Mouse (Mus musculus) limb, embryonic 10.5 days (tissue): ENCODE measurements around the gene Foxo6. TPM values are rescaled to one million over a fixed set of nuclear protein-coding genes. Genes with fewer than 3 reads are reported as not detected.

Source experiments
- DNase-seq: peaks from one replicate; pipeline ENCODE4 v3.0.0-alpha.2; 2017; ENCODE audit warnings: low spot score
- H3K27ac ChIP-seq: fragments of 300-500 bp; sonication (generic); 2 replicates; pipeline ENCODE4 v1.5.1; 2016; ENCODE audit warnings: mild to moderate bottlenecking
- H3K27me3 ChIP-seq: fragments of 300-500 bp; sonication (generic); 2 replicates; pipeline ENCODE4 v1.6.1; 2016; ENCODE audit warnings: low read depth, mild to moderate bottlenecking; ENCODE audit not compliant: poor library complexity, severe bottlenecking
- H3K36me3 ChIP-seq: fragments of 300-500 bp; sonication (generic); 2 replicates; pipeline ENCODE4 v1.6.1; 2016; ENCODE audit warnings: mild to moderate bottlenecking, moderate library complexity
- H3K4me1 ChIP-seq: fragments of 300-500 bp; sonication (generic); 2 replicates; pipeline ENCODE4 v1.6.1; 2016
- H3K4me3 ChIP-seq: fragments of 300-500 bp; sonication (generic); 2 replicates; pipeline ENCODE4 v1.5.1; 2016; ENCODE audit warnings: mild to moderate bottlenecking, moderate library complexity
- H3K9me3 ChIP-seq: fragments of 300-500 bp; sonication (generic); replicated peaks from 2 replicates; pipeline ENCODE4 v1.6.1; 2016; ENCODE audit warnings: mild to moderate bottlenecking
- WGBS: fragments of 180-500 bp; shearing (Covaris S2); methylation state at CpG from one replicate; pipeline ENCODE4 v1.1.7; 2016; 5-methylcytosine and 5-hydroxymethylcytosine counted together
- polyA plus RNA-seq: library from polyadenylated mRNA; unstranded; fragments of >200 nt; fragmentation: Nextera tagmentation; extraction: Ambion mirVana; gene quantifications from 2 replicates; pipeline ENCODE4 v1.2.1, GENCODE M21; 2016

The Foxo6 gene
- polyA plus RNA-seq, 1 experiment from 2014 or later, result not detected

DNA sequence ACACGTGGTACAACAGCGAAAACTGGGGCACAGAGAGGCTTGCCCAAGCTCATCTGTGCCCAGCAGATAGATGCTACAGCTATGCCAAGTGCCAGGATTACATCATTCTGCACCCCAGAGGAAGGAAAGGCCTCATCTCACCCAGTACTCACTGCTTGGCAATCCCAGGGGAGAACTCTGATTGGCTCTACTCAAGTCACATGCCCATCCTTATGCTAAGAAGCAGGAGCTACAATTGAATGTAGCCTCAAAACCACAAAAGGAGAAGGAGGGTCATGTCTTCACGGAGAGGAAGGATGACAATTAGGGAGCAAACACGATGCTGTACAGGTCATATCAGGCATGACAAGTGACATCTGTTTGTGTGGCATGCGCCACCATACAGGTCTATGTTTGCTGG lies 26.2 kb upstream of the Foxo6 start:
- no peaks in the 10 kb centered on the region for H3K9me3 ChIP-seq
- H3K36me3 ChIP-seq, result no peaks in the 10 kb centered on the region
- H3K4me1 ChIP-seq, result no peaks in the 10 kb centered on the region
- H3K27me3 ChIP-seq, result peaks cover 9% of the 10 kb centered on the region; the same call in 1 of the 2 replicates
- DNase-seq, result no peak
- 85% methylated on average over 5 of the region's 5 CpGs for WGBS
- H3K27ac ChIP-seq, result no peak overlapping the region
- no peak overlapping the region for H3K4me3 ChIP-seq

DNA sequence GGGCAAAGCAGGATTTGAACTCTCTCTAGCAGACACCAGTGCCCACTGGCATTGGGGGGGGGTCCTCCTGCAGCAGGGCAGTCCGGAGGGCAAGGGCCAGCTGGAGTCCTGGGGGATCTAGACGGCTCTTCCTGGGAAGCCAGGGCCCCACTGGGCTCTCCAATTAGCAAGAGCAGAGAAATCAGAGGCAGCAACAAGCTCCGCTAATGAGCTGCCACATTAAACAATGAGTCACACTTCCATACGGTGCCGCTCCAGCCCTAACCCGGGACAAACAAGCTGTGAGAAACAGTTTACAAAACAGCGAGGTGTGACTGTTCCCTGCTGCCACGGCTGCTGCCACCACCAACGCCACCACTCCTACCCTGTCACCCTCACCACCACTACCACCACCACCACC lies 17.4 kb upstream of the Foxo6 start:
- H3K4me1 ChIP-seq, result peaks cover 5% of the 10 kb centered on the region; the same call in 1 of the 2 replicates
- 11% methylated on average over 9 of the region's 9 CpGs for WGBS
- no peaks in the 10 kb centered on the region for H3K36me3 ChIP-seq
- H3K27ac ChIP-seq, result no peak overlapping the region
- DNase-seq, result no peak
- no peak overlapping the region for H3K4me3 ChIP-seq
- no peaks in the 10 kb centered on the region for H3K9me3 ChIP-seq
- H3K27me3 ChIP-seq, result peaks cover 56% of the 10 kb centered on the region

GRCm38 (mm10) chr4:120299287-120299686 lies 12.1 kb upstream of the Foxo6 start:
- no peaks in the 10 kb centered on the region for H3K9me3 ChIP-seq
- WGBS, result 52% methylated on average over 7 of the region's 7 CpGs
- H3K27ac ChIP-seq, result no peak overlapping the region
- no peak overlapping the region for H3K4me3 ChIP-seq
- no peak for DNase-seq
- peaks cover 30% of the 10 kb centered on the region for H3K27me3 ChIP-seq
- no peaks in the 10 kb centered on the region for H3K36me3 ChIP-seq
- H3K4me1 ChIP-seq, result no peaks in the 10 kb centered on the region

- peaks cover 52% of the 10 kb centered on the region for H3K27me3 ChIP-seq
- WGBS, result 80% methylated on average over 11 of the region's 11 CpGs
- DNase-seq, result no peak
Measured at GRCm38 (mm10) chr4:120291106-120291822, 4.1 kb upstream of the Foxo6 start.

GRCm38 (mm10) chr4:120290486-120290885 lies 3.3 kb upstream of the Foxo6 start:
- H3K4me3 ChIP-seq, result no peak overlapping the region
- peaks cover 59% of the 10 kb centered on the region for H3K27me3 ChIP-seq
- WGBS, result 43% methylated on average over 5 of the region's 5 CpGs
- DNase-seq, result no peak
- no peak overlapping the region for H3K27ac ChIP-seq
- no peaks in the 10 kb centered on the region for H3K36me3 ChIP-seq
- H3K9me3 ChIP-seq, result no peaks in the 10 kb centered on the region
- H3K4me1 ChIP-seq, result peaks cover 31% of the 10 kb centered on the region

More at GRCm38 (mm10) chr4:120291106-120291822, 4.1 kb upstream of the Foxo6 start:
- no peaks in the 10 kb centered on the region for H3K36me3 ChIP-seq
- H3K27ac ChIP-seq, result no peak overlapping the region
- no peaks in the 10 kb centered on the region for H3K9me3 ChIP-seq
- H3K4me1 ChIP-seq, result peaks cover 31% of the 10 kb centered on the region
- no peak overlapping the region for H3K4me3 ChIP-seq

DNA sequence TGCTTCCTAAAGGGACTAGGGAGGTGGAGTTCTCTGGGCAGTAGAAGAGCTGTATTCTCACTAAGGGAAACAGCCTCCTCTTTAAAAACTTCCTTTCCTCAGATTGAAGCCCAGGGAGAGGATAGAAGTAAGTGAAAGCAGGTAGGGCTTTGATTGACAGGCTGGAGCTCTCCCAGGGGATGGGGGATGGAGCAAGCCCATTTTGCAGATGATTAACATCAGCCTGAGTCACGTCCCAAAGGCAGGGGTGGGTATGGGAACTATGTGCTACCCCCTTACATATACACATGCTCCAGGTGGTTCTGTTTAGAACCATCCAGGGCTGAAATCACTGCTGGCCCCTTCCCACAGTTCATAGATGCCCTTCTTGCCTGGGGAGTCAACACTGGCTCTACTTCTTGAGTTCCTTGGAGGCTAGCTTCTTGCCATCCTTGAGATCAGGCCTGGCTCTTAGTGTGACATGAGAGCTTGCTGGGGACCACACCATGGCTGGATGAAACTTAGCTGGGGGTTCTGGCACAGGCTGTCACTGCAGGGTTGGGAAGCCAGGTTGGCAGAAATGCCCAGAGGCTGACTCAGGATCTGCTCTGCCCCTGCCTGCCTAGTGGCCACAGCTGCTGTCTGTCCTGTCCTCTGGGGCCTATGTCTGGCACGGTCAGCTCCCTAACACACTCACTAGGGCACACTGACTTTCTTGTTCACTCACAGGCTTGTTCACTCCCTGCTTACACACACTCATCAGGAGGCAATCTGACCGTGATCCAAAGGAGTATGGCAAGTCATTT lies 2.2 kb upstream of the Foxo6 start:
- Histone ChIP-seq H3K4me1 (peaks cover 31% of the 10 kb centered on the region), H3K4me3 (no peak overlapping the region), H3K9me3 (no peaks in the 10 kb centered on the region), H3K36me3 (no peaks in the 10 kb centered on the region), H3K27ac (no peak overlapping the region), H3K27me3 (peaks cover 70% of the 10 kb centered on the region)
- DNase-seq, result no peak
- WGBS, result 66% methylated on average over 3 of the region's 3 CpGs

- Histone ChIP-seq H3K9me3 (no peaks in the 10 kb centered on the region), H3K27ac (peak overlapping the region; percentile 58), H3K36me3 (no peaks in the 10 kb centered on the region), H3K4me3 (peak overlapping the region; percentile 72), H3K4me1 (peaks cover 50% of the 10 kb centered on the region), H3K27me3 (peaks cover 96% of the 10 kb centered on the region)
- WGBS, result 0% methylated on average over 53 of the region's 53 CpGs
- DNase-seq, result peak; percentile 57
Measured at GRCm38 (mm10) chr4:120286761-120287241, 348 bp downstream of the Foxo6 start.

- WGBS, result 100% methylated on average over 1 of the region's 1 CpGs
Measured at GRCm38 (mm10) chr4:120285730-120286129, 1.4 kb downstream of the Foxo6 start.

GRCm38 (mm10) chr4:120285223-120285622 lies 1.9 kb downstream of the Foxo6 start:
- peaks cover 98% of the 10 kb centered on the region for H3K27me3 ChIP-seq
- H3K9me3 ChIP-seq, result no peaks in the 10 kb centered on the region
- H3K36me3 ChIP-seq, result no peaks in the 10 kb centered on the region
- DNase-seq, result peak; percentile 29
- no peak overlapping the region for H3K27ac ChIP-seq
- 60% methylated on average over 3 of the region's 3 CpGs for WGBS
- H3K4me1 ChIP-seq, result peaks cover 46% of the 10 kb centered on the region
- H3K4me3 ChIP-seq, result no peak overlapping the region

More at GRCm38 (mm10) chr4:120285730-120286129, 1.4 kb downstream of the Foxo6 start:
- no peak overlapping the region for H3K27ac ChIP-seq
- no peaks in the 10 kb centered on the region for H3K36me3 ChIP-seq
- peaks cover 51% of the 10 kb centered on the region for H3K4me1 ChIP-seq
- peak; percentile 28 for DNase-seq
- no peaks in the 10 kb centered on the region for H3K9me3 ChIP-seq
- H3K27me3 ChIP-seq, result peaks cover 98% of the 10 kb centered on the region
- H3K4me3 ChIP-seq, result no peak overlapping the region

- 68% methylated on average over 1 of the region's 1 CpGs for WGBS
- no peak overlapping the region for H3K4me3 ChIP-seq
- H3K9me3 ChIP-seq, result no peaks in the 10 kb centered on the region
- DNase-seq, result no peak
- peaks cover 98% of the 10 kb centered on the region for H3K27me3 ChIP-seq
- no peak overlapping the region for H3K27ac ChIP-seq
- H3K36me3 ChIP-seq, result no peaks in the 10 kb centered on the region
- peaks cover 45% of the 10 kb centered on the region for H3K4me1 ChIP-seq
Measured at GRCm38 (mm10) chr4:120284187-120284586, 3.0 kb downstream of the Foxo6 start.

GRCm38 (mm10) chr4:120283141-120283540 lies 4.0 kb downstream of the Foxo6 start:
- peaks cover 98% of the 10 kb centered on the region for H3K27me3 ChIP-seq
- no peaks in the 10 kb centered on the region for H3K36me3 ChIP-seq
- DNase-seq, result peak; percentile 56
- peaks cover 43% of the 10 kb centered on the region for H3K4me1 ChIP-seq
- WGBS, result 8% methylated on average over 6 of the region's 6 CpGs
- peak overlapping the region; percentile 79 for H3K27ac ChIP-seq
- H3K9me3 ChIP-seq, result no peaks in the 10 kb centered on the region
- H3K4me3 ChIP-seq, result peak overlapping the region; percentile 56

DNA sequence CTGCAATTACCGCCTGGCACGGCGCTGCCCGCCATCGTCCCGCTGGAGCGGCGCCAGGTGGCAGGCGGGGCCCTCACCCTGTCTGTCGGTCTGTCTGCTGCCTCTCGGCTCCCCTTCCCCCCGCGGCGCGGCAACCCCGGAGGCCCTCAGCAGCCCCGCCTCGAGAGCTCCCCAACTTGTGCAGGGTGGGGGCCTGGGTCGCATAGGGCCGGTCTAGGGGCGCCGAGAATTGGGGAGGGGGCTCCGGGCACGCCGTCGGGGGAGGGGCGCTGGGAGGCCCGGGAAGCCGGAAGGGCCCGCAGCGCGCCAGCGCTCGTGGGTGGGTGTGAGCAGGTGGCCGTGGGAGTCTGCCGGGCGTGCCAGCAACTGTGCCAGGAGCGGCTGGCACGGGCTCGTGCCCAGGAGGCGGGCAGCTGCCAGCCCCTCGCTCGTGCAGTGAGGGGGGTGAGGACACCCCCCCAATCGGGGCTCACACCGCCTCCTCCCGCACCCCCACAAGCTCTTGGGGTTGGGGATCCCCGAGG lies 4.5 kb downstream of the Foxo6 start:
- Histone ChIP-seq H3K4me1 (peaks cover 41% of the 10 kb centered on the region), H3K27ac (peak overlapping the region; percentile 79), H3K27me3 (peaks cover 100% of the 10 kb centered on the region), H3K9me3 (no peaks in the 10 kb centered on the region), H3K4me3 (peak overlapping the region; percentile 56), H3K36me3 (no peaks in the 10 kb centered on the region)
- peak; percentile 39 for DNase-seq
- 2% methylated on average over 47 of the region's 47 CpGs for WGBS

GRCm38 (mm10) chr4:120281011-120281410 lies 6.1 kb downstream of the Foxo6 start:
- no peaks in the 10 kb centered on the region for H3K9me3 ChIP-seq
- WGBS, result 73% methylated on average over 3 of the region's 3 CpGs
- H3K4me1 ChIP-seq, result peaks cover 35% of the 10 kb centered on the region
- no peaks in the 10 kb centered on the region for H3K36me3 ChIP-seq
- no peak overlapping the region for H3K4me3 ChIP-seq
- peaks cover 100% of the 10 kb centered on the region for H3K27me3 ChIP-seq
- H3K27ac ChIP-seq, result no peak overlapping the region
- DNase-seq, result no peak
